Mouse (Mus musculus) layer of hippocampus, adult 18-20 months (tissue): ENCODE results near the gene Rps16. TPM values are rescaled to one million over a fixed set of nuclear protein-coding genes. Genes with fewer than 3 reads are reported as not detected.
"Not testable (repeated sequence)": the region's sequence is repeated elsewhere in the genome, so short reads cannot be mapped to it uniquely, and the experiment has no call there.

ENCODE experiments used
- DNase-seq, 2 experiments: peaks; one replicate each; pipeline ENCODE4 v3.0.0; 2022; ENCODE audit warnings: low spot score in 2 of 2
- total RNA-seq, 2 experiments: library from RNA; stranded (reverse); gene quantifications; 2 replicates each; pipeline ENCODE4 v1.2.3; 2021

Rps16 gene
- total RNA-seq, 2 experiments from 2014 or later, result 481 to 546 TPM

GRCm38 (mm10) chr7:28386877-28387276, 36.4 kb downstream of the Rps16 start:
- DNase-seq, result not testable (repeated sequence)

- DNase-seq, result not testable (repeated sequence)
These were observed 36.9 kb downstream of the Rps16 start for GRCm38 (mm10) chr7:28387384-28387783.

- no peak for DNase-seq
These were observed 39.9 kb downstream of the Rps16 start for GRCm38 (mm10) chr7:28390331-28390730.

GRCm38 (mm10) chr7:28392429-28393271, 42.2 kb downstream of the Rps16 start, which contains the start of the genes Med29 and Paf1:
Med29 (minus strand) TSS chr7:28392708.
Paf1 (plus strand) TSS chr7:28392951.
- peak; percentile 97 to 99 for DNase-seq

- no peak for DNase-seq
These were observed 43.0 kb downstream of the Rps16 start for GRCm38 (mm10) chr7:28393272-28393951.

GRCm38 (mm10) chr7:28395425-28395824, 45.0 kb downstream of the Rps16 start:
- no peak for DNase-seq

GRCm38 (mm10) chr7:28398000-28398399, 47.5 kb downstream of the Rps16 start:
- DNase-seq, result no peak

- DNase-seq, result no peak
These were observed 48.4 kb downstream of the Rps16 start for GRCm38 (mm10) chr7:28398696-28399340.

GRCm38 (mm10) chr7:28401030-28401429, 50.6 kb downstream of the Rps16 start:
- no peak for DNase-seq

GRCm38 (mm10) chr7:28401942-28402341, 51.5 kb downstream of the Rps16 start:
- DNase-seq, result no peak

Other genes starting within 250 kb of the Rps16 start
- under 1 TPM in 1 of 2 experiments, not detected in 1; 0.05 TPM for gene 9530053A07Rik, start 221.2 kb upstream of the Rps16 start, total RNA-seq
- gene Fbl, start 180.9 kb upstream of the Rps16 start, total RNA-seq, result 10 to 100 TPM; 43.0 to 46.4 TPM
- gene Dyrk1b, start 171.2 kb upstream of the Rps16 start, total RNA-seq, result 10 to 100 TPM; 41.8 to 43.7 TPM
- 10 to 100 TPM; 59.3 to 61.3 TPM for gene Eid2, start 82.8 kb upstream of the Rps16 start, total RNA-seq
- 10 to 100 TPM; 37.8 to 38.4 TPM for gene Eid2b, start 72.9 kb upstream of the Rps16 start, total RNA-seq
- under 1 TPM in 1 of 2 experiments, not detected in 1; 0.25 TPM for gene Selenov, start 59.5 kb upstream of the Rps16 start, total RNA-seq
- gene Dll3, start 48.4 kb upstream of the Rps16 start, total RNA-seq, result 1 to 10 TPM; 2.1 to 2.6 TPM
- gene Timm50, start 38.6 kb upstream of the Rps16 start, total RNA-seq, result 10 to 100 TPM; 42.4 to 44.3 TPM
- 100 to 1,000 TPM; 116 to 119 TPM for gene Supt5, start 11.9 kb upstream of the Rps16 start, total RNA-seq
- gene Plekhg2, start 21.9 kb downstream of the Rps16 start, total RNA-seq, result 1 to 10 TPM; 4.8 to 5.1 TPM
- 1 to 10 TPM; 3.5 to 3.7 TPM for gene Zfp36, start 29.6 kb downstream of the Rps16 start, total RNA-seq
- 10 to 100 TPM; 21.4 to 22.1 TPM for gene Med29, start 42.1 kb downstream of the Rps16 start, total RNA-seq
- gene Paf1, start 42.3 kb downstream of the Rps16 start, total RNA-seq, result 10 to 100 TPM; 64.9 to 69.3 TPM
- gene Gmfg, start 86.8 kb downstream of the Rps16 start, total RNA-seq, result 1 to 10 TPM; 2.2 to 2.4 TPM
- 10 to 100 TPM; 75.5 to 81.1 TPM for gene Lrfn1, start 101.3 kb downstream of the Rps16 start, total RNA-seq
- not detected for gene Ifnl2, start 159.8 kb downstream of the Rps16 start, total RNA-seq
- not detected for gene Ifnl3, start 172.2 kb downstream of the Rps16 start, total RNA-seq
- gene Sycn, start 190.2 kb downstream of the Rps16 start, total RNA-seq, result not detected
- under 1 TPM in 1 of 2 experiments, not detected in 1; 0.28 TPM for gene Nccrp1, start 196.6 kb downstream of the Rps16 start, total RNA-seq
- gene Samd4b, start 247.5 kb downstream of the Rps16 start, total RNA-seq, result 10 to 100 TPM; 74.1 to 77.1 TPM
- 10 to 100 TPM; 12.7 to 14.6 TPM for gene Pak4, start 247.5 kb downstream of the Rps16 start, total RNA-seq